Mouse (Mus musculus) erythroblast, embryonic 14.5 days (primary cell): ENCODE measurements around the gene Fam208a.

Source experiments
- GATA1 ChIP-seq: IDR thresholded peaks from 2 replicates; pipeline ENCODE4 v1.6.1; 2012; ENCODE audit warnings: low read length, inconsistent platforms, mixed read lengths
- TAL1 ChIP-seq: IDR thresholded peaks from 3 replicates; pipeline ENCODE4 v1.6.1; 2012; ENCODE audit warnings: low read length, inconsistent platforms, mixed read lengths

GRCm38 (mm10) chr14:27508644-27509301 is 80.1 kb downstream of the Fam208a start:
- TF ChIP-seq TAL1 = no peak
- no peak for TF ChIP-seq GATA1
